Mouse (Mus musculus) bone marrow macrophage, adult 2 months (primary cell): ENCODE results near the gene Actn1.

Experiments used
- CTCF ChIP-seq: IDR thresholded peaks from 2 replicates; pipeline ENCODE4 v1.5.1; 2012; ENCODE audit warnings: low read depth, mild to moderate bottlenecking, low read length, moderate library complexity
- POLR2A ChIP-seq: IDR thresholded peaks from 2 replicates; pipeline ENCODE4 v1.6.1; 2012; ENCODE audit warnings: mild to moderate bottlenecking, low read depth, low read length, borderline replicate concordance

- TF ChIP-seq POLR2A = no peak
- no peak for TF ChIP-seq CTCF
These were observed 25.9 kb downstream of the Actn1 start for GRCm38 (mm10) chr12:80234226-80234625.
